Mouse (Mus musculus) forebrain, embryonic 14.5 days (tissue): ENCODE results near the gene Foxl2. TPM values are rescaled to one million over a fixed set of nuclear protein-coding genes. Genes with fewer than 3 reads are reported as not detected.
A peak's percentile ranks its signal among the peaks of the same experiment; 100 is the strongest.

Source experiments
- ATAC-seq: fragments of 200-750 bp; cut with Nextera tagmentation; 2 replicates; pipeline ENCODE4 v1.8.0; 2017; ENCODE audit warnings: mild to moderate bottlenecking, moderate library complexity
- DNase-seq: peaks from one replicate; pipeline ENCODE4 v3.0.0-alpha.2; 2015; ENCODE audit warnings: low spot score
- H3K27ac ChIP-seq: fragments of 300-500 bp; sonication (generic); 2 replicates; pipeline ENCODE4 v1.5.1; 2014; ENCODE audit warnings: low read depth, mild to moderate bottlenecking, control low read depth, low read length, moderate library complexity
- H3K27me3 ChIP-seq: fragments of 300-500 bp; sonication (generic); replicated peaks from 2 replicates; pipeline ENCODE4 v1.6.1; 2014; ENCODE audit warnings: low read length, control low read depth, mixed read lengths; ENCODE audit not compliant: control insufficient read depth, insufficient read depth
- H3K36me3 ChIP-seq: fragments of 300-500 bp; sonication (generic); 2 replicates; pipeline ENCODE4 v1.6.1; 2014; ENCODE audit warnings: low read length, control low read depth; ENCODE audit not compliant: control insufficient read depth, insufficient read depth
- H3K4me1 ChIP-seq: fragments of 300-500 bp; sonication (generic); 2 replicates; pipeline ENCODE4 v1.6.1; 2014; ENCODE audit warnings: antibody characterized with exemption, low read length, control low read depth; ENCODE audit not compliant: control insufficient read depth, insufficient read depth
- H3K4me2 ChIP-seq: fragments of 300-500 bp; sonication (generic); 2 replicates; pipeline ENCODE4 v1.6.1; 2014; ENCODE audit warnings: mild to moderate bottlenecking, control low read depth, low read length
- H3K4me3 ChIP-seq: fragments of 300-500 bp; sonication (generic); 2 replicates; pipeline ENCODE4 v1.5.1; 2014; ENCODE audit warnings: low read depth, low read length, control low read depth
- H3K9ac ChIP-seq: fragments of 300-500 bp; sonication (generic); 2 replicates; pipeline ENCODE4 v1.6.1; 2014; ENCODE audit warnings: mild to moderate bottlenecking, low read length, control low read depth, moderate library complexity
- H3K9me3 ChIP-seq: fragments of 300-500 bp; sonication (generic); replicated peaks from 2 replicates; pipeline ENCODE4 v1.6.1; 2016; ENCODE audit warnings: low read length, control low read depth, mixed read lengths; ENCODE audit not compliant: control insufficient read depth
- WGBS: fragments of 180-500 bp; shearing (Covaris S2); extraction: QIAGEN DNeasy Blood & Tissue Kit; methylation state at CpG from one replicate; pipeline ENCODE4 v1.1.7; 2014; 5-methylcytosine and 5-hydroxymethylcytosine counted together
- polyA plus RNA-seq: library from polyadenylated mRNA; unstranded; fragments of >200 nt; fragmentation: Nextera tagmentation; extraction: Ambion mirVana; gene quantifications from 2 replicates; pipeline ENCODE4 v1.2.1, GENCODE M21; 2014

The Foxl2 gene
- polyA plus RNA-seq, 1 experiment from 2014 or later = 0.43 TPM

DNA sequence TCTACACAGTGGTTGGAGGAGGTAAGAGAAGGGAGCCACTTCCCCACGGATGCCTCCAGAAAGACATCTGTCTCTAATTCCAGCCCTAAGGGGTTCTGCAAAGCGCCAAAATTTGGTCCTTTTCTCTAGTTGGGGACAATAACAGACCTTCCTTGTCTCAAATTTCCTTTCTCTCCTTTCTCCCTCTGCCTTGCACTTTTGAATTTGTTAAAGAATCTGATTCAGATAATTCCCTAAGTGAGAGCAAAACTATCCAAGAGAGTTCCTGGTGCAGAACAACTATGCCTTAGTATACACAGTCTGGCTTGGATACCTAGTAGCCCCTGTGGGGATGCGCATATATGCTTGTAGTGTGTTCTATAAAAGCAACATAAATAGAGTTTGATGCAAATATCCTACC, 4.8 kb downstream of the Foxl2 start:
- 28% methylated on average over 3 of the region's 3 CpGs for WGBS
- H3K27ac ChIP-seq = no peak overlapping the region
- no peak overlapping the region for H3K9ac ChIP-seq
- H3K27me3 ChIP-seq = peaks cover 92% of the 10 kb centered on the region
- no peak overlapping the region for H3K4me2 ChIP-seq
- H3K9me3 ChIP-seq = no peaks in the 10 kb centered on the region
- H3K36me3 ChIP-seq = no peaks in the 10 kb centered on the region
- ATAC-seq (no peak), DNase-seq (no peak)
- peaks cover 17% of the 10 kb centered on the region for H3K4me1 ChIP-seq
- H3K4me3 ChIP-seq = no peak overlapping the region

- Histone ChIP-seq H3K9me3 (no peaks in the 10 kb centered on the region), H3K4me3 (no peak overlapping the region), H3K27me3 (peaks cover 92% of the 10 kb centered on the region), H3K27ac (no peak overlapping the region), H3K4me2 (no peak overlapping the region), H3K4me1 (peaks cover 12% of the 10 kb centered on the region), H3K36me3 (no peaks in the 10 kb centered on the region), H3K9ac (no peak overlapping the region)
- 18% methylated on average over 5 of the region's 5 CpGs for WGBS
- DNase-seq = no peak
- ATAC-seq = no peak
Measured at GRCm38 (mm10) chr9:98960348-98960747, 5.3 kb downstream of the Foxl2 start.

GRCm38 (mm10) chr9:98961591-98962477, 6.7 kb downstream of the Foxl2 start:
- ATAC-seq (no peak), DNase-seq (no peak)
- H3K27ac ChIP-seq = no peak overlapping the region
- peaks cover 88% of the 10 kb centered on the region for H3K27me3 ChIP-seq
- 2% methylated on average over 22 of the region's 22 CpGs for WGBS
- no peak overlapping the region for H3K9ac ChIP-seq
- no peak overlapping the region for H3K4me3 ChIP-seq
- no peaks in the 10 kb centered on the region for H3K9me3 ChIP-seq
- no peak overlapping the region for H3K4me2 ChIP-seq
- no peaks in the 10 kb centered on the region for H3K36me3 ChIP-seq
- peaks cover 3% of the 10 kb centered on the region for H3K4me1 ChIP-seq

GRCm38 (mm10) chr9:98962478-98963142, 7.5 kb downstream of the Foxl2 start:
- DNase-seq (no peak), ATAC-seq (no peak)
- Histone ChIP-seq H3K36me3 (no peaks in the 10 kb centered on the region), H3K9me3 (no peaks in the 10 kb centered on the region), H3K27ac (no peak overlapping the region), H3K4me1 (no peaks in the 10 kb centered on the region), H3K27me3 (peaks cover 88% of the 10 kb centered on the region), H3K9ac (no peak overlapping the region), H3K4me2 (no peak overlapping the region), H3K4me3 (no peak overlapping the region)
- WGBS = under 1% methylated on average over 20 of the region's 20 CpGs

DNA sequence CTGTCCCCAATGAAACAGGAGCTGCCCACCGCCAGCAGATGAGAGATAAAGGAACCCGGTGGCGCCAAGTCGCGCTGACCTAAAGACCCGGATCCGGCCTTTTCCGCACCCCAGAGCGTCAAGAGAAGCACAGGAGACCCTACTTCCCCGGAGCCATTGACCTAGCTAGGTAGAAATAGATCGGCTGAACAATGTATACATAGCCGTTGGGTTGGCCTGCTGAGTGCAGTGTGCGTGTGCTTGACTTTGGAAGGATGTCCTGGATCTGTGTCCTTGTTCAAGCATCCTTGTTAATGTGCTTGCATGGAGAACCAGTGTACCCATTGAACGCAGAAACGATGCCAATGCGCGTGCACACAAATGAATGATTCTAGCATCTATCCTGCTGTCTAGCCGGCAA, 8.6 kb downstream of the Foxl2 start:
- 3% methylated on average over 18 of the region's 18 CpGs for WGBS
- Histone ChIP-seq H3K9ac (no peak overlapping the region), H3K4me1 (no peaks in the 10 kb centered on the region), H3K4me2 (no peak overlapping the region), H3K4me3 (no peak overlapping the region), H3K9me3 (no peaks in the 10 kb centered on the region), H3K36me3 (no peaks in the 10 kb centered on the region), H3K27ac (no peak overlapping the region), H3K27me3 (peaks cover 81% of the 10 kb centered on the region)
- DNase-seq (no peak), ATAC-seq (no peak)

GRCm38 (mm10) chr9:98965084-98965483, 10.0 kb downstream of the Foxl2 start:
- WGBS = 1% methylated on average over 18 of the region's 18 CpGs

DNA sequence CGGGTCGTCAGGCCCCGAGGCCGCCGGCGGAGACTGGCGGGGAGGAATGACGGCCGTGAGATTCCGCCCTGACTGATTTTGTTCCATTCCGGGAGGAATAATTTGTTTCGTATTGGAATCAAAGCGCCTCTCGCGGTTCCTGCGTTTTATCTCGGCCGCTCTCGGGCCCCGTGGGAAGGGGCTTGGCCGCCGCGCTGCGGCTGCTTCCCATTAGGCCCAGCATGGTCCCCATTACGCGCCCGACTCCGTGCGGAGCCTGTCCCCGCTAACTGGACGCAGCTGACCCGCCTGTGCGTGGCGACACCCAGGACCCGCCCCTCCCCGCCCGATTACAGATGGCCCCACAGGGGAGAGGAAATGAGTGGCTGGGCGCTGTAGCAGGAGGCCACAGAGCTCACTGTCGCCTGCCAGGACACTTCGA, 18.0 kb downstream of the Foxl2 start:
- under 1% methylated on average over 40 of the region's 40 CpGs for WGBS
- ATAC-seq = 0 out of 2 replicates have a peak, but pooled peaks have one; percentile 40
- Histone ChIP-seq H3K4me1 (no peaks in the 10 kb centered on the region; the same call in 1 of the 2 replicates), H3K36me3 (no peaks in the 10 kb centered on the region), H3K27me3 (peaks cover 70% of the 10 kb centered on the region), H3K9me3 (peaks cover 6% of the 10 kb centered on the region; the same call in 1 of the 2 replicates), H3K27ac (no peak overlapping the region; the same call in 1 of the 2 replicates), H3K9ac (peak overlapping the region; percentile 6; the same call in 1 of the 2 replicates), H3K4me3 (peak overlapping the region; percentile 17), H3K4me2 (peak overlapping the region; percentile 38)
- no peak for DNase-seq

More at GRCm38 (mm10) chr9:98965084-98965483, 10.0 kb downstream of the Foxl2 start:
- ATAC-seq = peak; percentile 44; the same call in 1 of the 2 replicates
- peak; percentile 75 for DNase-seq
- Histone ChIP-seq H3K27me3 (peaks cover 76% of the 10 kb centered on the region), H3K27ac (no peak overlapping the region), H3K4me2 (no peak overlapping the region), H3K4me1 (no peaks in the 10 kb centered on the region), H3K36me3 (no peaks in the 10 kb centered on the region), H3K9ac (no peak overlapping the region), H3K4me3 (no peak overlapping the region), H3K9me3 (no peaks in the 10 kb centered on the region)

DNA sequence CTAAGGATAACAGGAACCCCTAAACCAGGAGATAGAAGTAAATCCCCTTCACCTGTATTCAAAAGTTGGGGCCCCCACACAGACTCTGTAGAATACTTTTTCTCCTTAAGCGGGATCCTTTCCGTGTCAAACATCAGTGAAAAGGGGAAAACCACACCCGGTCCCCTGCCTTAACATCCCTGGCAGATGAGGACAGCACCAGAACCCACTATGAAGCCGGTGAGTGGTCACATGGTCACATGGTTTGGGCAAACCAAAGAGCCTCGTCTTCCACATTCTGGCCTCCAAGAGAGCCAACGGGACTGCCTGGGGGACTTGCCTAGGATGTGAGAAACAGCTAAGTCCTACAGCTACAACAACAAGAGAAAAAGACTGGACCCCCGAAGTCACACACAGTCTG, 18.5 kb downstream of the Foxl2 start:
- Histone ChIP-seq H3K27me3 (peaks cover 70% of the 10 kb centered on the region), H3K27ac (no peak overlapping the region), H3K4me1 (no peaks in the 10 kb centered on the region; the same call in 1 of the 2 replicates), H3K36me3 (no peaks in the 10 kb centered on the region), H3K4me3 (peak overlapping the region; percentile 17; the same call in 1 of the 2 replicates), H3K9me3 (peaks cover 6% of the 10 kb centered on the region; the same call in 1 of the 2 replicates), H3K4me2 (peak overlapping the region; percentile 38), H3K9ac (no peak overlapping the region)
- no peak for ATAC-seq
- WGBS = 4% methylated on average over 7 of the region's 7 CpGs
- DNase-seq = no peak
